Mouse (Mus musculus) embryonic facial prominence, embryonic 12.5 days (tissue): Measurements from ENCODE around the gene Ankrd33b. TPM values are rescaled to one million over a fixed set of nuclear protein-coding genes. Genes with fewer than 3 reads are reported as not detected.
A peak's percentile ranks its signal among the peaks of the same experiment; 100 is the strongest.

Experiments used
- ATAC-seq: fragments of 200-750 bp; cut with Nextera tagmentation; 2 replicates; pipeline ENCODE4 v1.8.0; 2017; ENCODE audit not compliant: insufficient number of reproducible peaks, insufficient read depth, low FRiP score, low TSS enrichment
- H3K27ac ChIP-seq: fragments of 300-500 bp; sonication (generic); 2 replicates; pipeline ENCODE4 v1.5.1; 2016; ENCODE audit warnings: mild to moderate bottlenecking
- H3K27me3 ChIP-seq: fragments of 300-500 bp; sonication (generic); 2 replicates; pipeline ENCODE4 v1.6.1; 2016; ENCODE audit warnings: mild to moderate bottlenecking, moderate library complexity
- H3K36me3 ChIP-seq: fragments of 300-500 bp; sonication (generic); 2 replicates; pipeline ENCODE4 v1.6.1; 2016; ENCODE audit warnings: mild to moderate bottlenecking
- H3K4me1 ChIP-seq: fragments of 300-500 bp; sonication (generic); 2 replicates; pipeline ENCODE4 v1.6.1; 2016
- H3K4me2 ChIP-seq: fragments of 300-500 bp; sonication (generic); replicated peaks from 2 replicates; pipeline ENCODE4 v1.6.1; 2016; ENCODE audit warnings: mild to moderate bottlenecking, moderate library complexity
- H3K4me3 ChIP-seq: fragments of 300-500 bp; sonication (generic); 2 replicates; pipeline ENCODE4 v1.5.1; 2016; ENCODE audit warnings: mild to moderate bottlenecking
- H3K9ac ChIP-seq: fragments of 300-500 bp; sonication (generic); 2 replicates; pipeline ENCODE4 v1.6.1; 2016; ENCODE audit warnings: mild to moderate bottlenecking, moderate library complexity
- H3K9me3 ChIP-seq: fragments of 300-500 bp; sonication (generic); 2 replicates; pipeline ENCODE4 v1.6.1; 2016; ENCODE audit warnings: mild to moderate bottlenecking, moderate library complexity
- WGBS: fragments of 180-500 bp; shearing (Covaris S2); methylation state at CpG from one replicate; pipeline ENCODE4 v1.1.7; 2016; 5-methylcytosine and 5-hydroxymethylcytosine counted together
- polyA plus RNA-seq: library from polyadenylated mRNA; unstranded; fragments of >200 nt; fragmentation: Nextera tagmentation; extraction: Ambion mirVana; gene quantifications from 2 replicates; pipeline ENCODE4 v1.2.1, GENCODE M21; 2016

Ankrd33b gene
- polyA plus RNA-seq, 1 experiment from 2014 or later: 0.55 TPM

DNA sequence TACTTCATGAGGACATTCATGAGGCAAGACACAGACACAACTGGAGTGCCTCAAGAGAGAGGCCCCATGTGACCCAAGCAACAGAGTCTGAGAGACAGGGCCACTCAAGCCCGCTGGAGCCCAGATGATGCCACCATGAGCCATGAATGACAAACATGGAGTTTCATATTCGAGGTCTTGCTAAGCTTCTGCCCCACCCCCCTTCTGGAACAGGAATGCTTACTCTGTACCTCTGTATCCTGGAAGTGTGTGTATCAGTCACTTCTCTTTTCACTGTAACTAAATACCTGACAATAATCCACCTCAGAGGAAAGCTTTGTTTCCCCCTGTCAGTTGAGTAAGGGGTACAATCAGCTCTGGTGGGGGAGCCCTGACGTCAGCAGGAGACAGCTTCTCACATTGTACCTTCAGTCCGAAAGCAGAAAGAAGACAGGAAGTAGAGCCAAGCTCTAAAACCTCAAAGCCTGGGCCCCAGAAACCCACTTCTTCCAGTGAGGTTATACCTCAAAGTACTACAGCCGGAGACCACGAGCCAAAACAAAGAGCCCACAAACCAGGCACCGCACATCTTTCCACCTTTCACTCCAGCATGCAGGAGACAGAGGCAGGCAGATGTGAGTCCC lies 34.9 kb downstream of the Ankrd33b start:
- Histone ChIP-seq H3K36me3 (no peaks in the 10 kb centered on the region), H3K27ac (no peak overlapping the region), H3K4me3 (no peak overlapping the region), H3K4me2 (no peak overlapping the region), H3K9ac (no peak overlapping the region), H3K9me3 (no peaks in the 10 kb centered on the region), H3K27me3 (no peaks in the 10 kb centered on the region; the same call in 1 of the 2 replicates), H3K4me1 (no peaks in the 10 kb centered on the region)
- ATAC-seq: no peak
- 78% methylated on average over 7 of the region's 7 CpGs for WGBS

DNA sequence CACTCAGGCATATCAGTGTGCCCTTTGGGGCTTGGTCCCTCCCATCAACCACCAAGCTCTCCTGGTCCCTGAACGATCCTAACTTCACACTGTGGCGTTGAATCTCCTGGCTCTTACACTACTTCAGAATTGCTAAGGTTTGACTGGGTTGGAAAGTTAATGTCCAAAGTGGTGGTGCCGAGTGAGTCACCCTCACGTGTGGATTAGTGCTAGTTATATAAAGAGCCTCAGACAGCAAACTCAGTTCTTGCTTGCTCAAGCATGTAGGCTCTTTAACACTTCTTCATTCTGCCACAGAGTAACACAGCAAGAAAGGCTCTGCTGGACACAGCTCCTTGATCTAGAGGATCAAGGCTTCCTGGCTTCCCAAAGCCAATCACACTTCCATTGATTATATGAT lies 35.8 kb downstream of the Ankrd33b start:
- Histone ChIP-seq H3K9ac (no peak overlapping the region), H3K36me3 (no peaks in the 10 kb centered on the region), H3K27me3 (no peaks in the 10 kb centered on the region; the same call in 1 of the 2 replicates), H3K4me1 (no peaks in the 10 kb centered on the region), H3K4me2 (no peak overlapping the region), H3K9me3 (no peaks in the 10 kb centered on the region), H3K4me3 (no peak overlapping the region), H3K27ac (no peak overlapping the region)
- 76% methylated on average over 4 of the region's 4 CpGs for WGBS
- ATAC-seq: no peak

DNA sequence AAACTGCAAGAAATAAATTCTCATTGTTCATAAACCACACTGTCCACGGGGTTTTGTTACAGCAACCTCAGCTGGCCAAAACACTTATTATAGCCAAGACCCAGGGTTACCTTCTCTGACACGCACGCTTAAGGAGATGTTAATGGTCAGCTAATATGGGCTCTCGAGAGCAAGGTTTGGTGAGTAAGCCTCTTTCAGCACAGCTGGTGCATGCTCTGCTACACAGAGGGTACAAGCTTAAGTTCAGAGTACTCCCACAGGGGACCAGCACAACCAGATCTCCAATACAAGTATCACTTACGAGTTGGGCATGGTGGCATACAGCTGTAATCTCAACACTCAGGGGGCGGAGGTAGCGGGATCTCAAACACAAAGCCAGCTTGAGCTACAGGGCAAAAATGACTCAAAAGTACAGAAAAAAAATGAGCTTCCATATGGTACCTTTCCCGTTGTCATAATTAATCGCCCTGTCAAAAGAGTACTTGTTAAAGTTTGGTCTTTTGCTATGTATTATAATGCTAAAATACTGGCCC lies 39.4 kb downstream of the Ankrd33b start:
- 85% methylated on average over 9 of the region's 9 CpGs for WGBS
- Histone ChIP-seq H3K36me3 (no peaks in the 10 kb centered on the region), H3K4me2 (no peak overlapping the region), H3K27ac (no peak overlapping the region), H3K4me3 (no peak overlapping the region), H3K27me3 (no peaks in the 10 kb centered on the region), H3K9me3 (no peaks in the 10 kb centered on the region), H3K9ac (no peak overlapping the region), H3K4me1 (no peaks in the 10 kb centered on the region)
- no peak for ATAC-seq

GRCm38 (mm10) chr15:31325660-31326354 lies 41.7 kb downstream of the Ankrd33b start:
- Histone ChIP-seq H3K9me3 (no peaks in the 10 kb centered on the region), H3K27ac (no peak overlapping the region), H3K27me3 (no peaks in the 10 kb centered on the region), H3K9ac (no peak overlapping the region), H3K4me3 (no peak overlapping the region), H3K36me3 (no peaks in the 10 kb centered on the region), H3K4me1 (no peaks in the 10 kb centered on the region), H3K4me2 (no peak overlapping the region)
- ATAC-seq: no peak
- 85% methylated on average over 12 of the region's 12 CpGs for WGBS

DNA sequence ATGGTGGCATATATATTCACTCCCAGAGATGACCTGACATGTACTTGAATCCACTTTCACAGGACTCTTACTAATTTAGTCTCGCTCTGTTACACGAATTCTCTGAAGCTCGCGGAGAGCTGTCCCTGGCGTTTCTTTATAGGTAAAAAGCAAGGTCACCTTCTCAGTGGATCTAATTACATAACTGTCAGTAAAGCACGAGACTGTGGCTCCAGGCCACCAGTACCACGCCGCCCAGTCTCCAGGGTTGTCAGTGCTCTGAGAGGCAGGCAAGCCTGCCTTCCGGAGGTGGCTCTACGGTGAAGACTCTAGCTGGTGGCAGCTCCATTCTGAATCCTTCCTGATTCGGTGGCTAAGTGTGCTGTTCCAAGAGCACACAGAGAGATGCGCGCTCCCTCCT lies 43.0 kb downstream of the Ankrd33b start:
- Histone ChIP-seq H3K9me3 (no peaks in the 10 kb centered on the region), H3K9ac (no peak overlapping the region), H3K4me1 (no peaks in the 10 kb centered on the region), H3K27me3 (no peaks in the 10 kb centered on the region), H3K36me3 (no peaks in the 10 kb centered on the region), H3K4me3 (no peak overlapping the region), H3K4me2 (no peak overlapping the region), H3K27ac (no peak overlapping the region)
- no peak for ATAC-seq
- 74% methylated on average over 13 of the region's 13 CpGs for WGBS

DNA sequence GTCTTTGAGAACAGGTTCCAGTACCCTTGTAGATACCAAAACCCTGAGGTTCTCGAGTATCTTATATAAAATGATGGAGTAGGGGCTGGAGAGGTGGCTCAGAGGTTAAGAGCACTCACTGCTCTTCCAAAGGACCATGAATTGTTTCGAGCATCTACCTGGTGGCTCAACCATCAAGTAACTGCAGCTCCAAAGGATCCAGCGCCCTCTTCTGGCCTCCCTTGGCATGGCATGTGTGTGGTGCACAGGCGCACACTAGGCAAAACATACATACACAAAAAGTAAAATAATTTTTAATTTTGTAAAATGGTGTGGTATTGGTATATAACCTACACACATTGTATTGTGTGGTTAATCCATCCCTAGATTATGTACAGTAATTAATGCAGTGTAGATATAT lies 43.8 kb downstream of the Ankrd33b start:
- Histone ChIP-seq H3K4me1 (peaks cover 2% of the 10 kb centered on the region), H3K27me3 (no peaks in the 10 kb centered on the region), H3K36me3 (no peaks in the 10 kb centered on the region), H3K9me3 (no peaks in the 10 kb centered on the region), H3K4me2 (no peak overlapping the region), H3K27ac (no peak overlapping the region), H3K4me3 (no peak overlapping the region), H3K9ac (no peak overlapping the region)
- WGBS: 75% methylated on average over 4 of the region's 4 CpGs
- ATAC-seq: no peak

GRCm38 (mm10) chr15:31320598-31321377 lies 46.7 kb downstream of the Ankrd33b start:
- 64% methylated on average over 12 of the region's 12 CpGs for WGBS

GRCm38 (mm10) chr15:31319046-31319445 lies 48.5 kb downstream of the Ankrd33b start:
- no peak for ATAC-seq
- Histone ChIP-seq H3K4me1 (peaks cover 14% of the 10 kb centered on the region), H3K9ac (no peak overlapping the region), H3K36me3 (no peaks in the 10 kb centered on the region), H3K4me2 (no peak overlapping the region), H3K9me3 (no peaks in the 10 kb centered on the region), H3K4me3 (no peak overlapping the region), H3K27ac (peak overlapping the region; percentile 37; the same call in 1 of the 2 replicates), H3K27me3 (no peaks in the 10 kb centered on the region)
- WGBS: 59% methylated on average over 4 of the region's 4 CpGs

More at GRCm38 (mm10) chr15:31320598-31321377, 46.7 kb downstream of the Ankrd33b start:
- no peaks in the 10 kb centered on the region for H3K36me3 ChIP-seq
- H3K4me1 ChIP-seq: peaks cover 14% of the 10 kb centered on the region
- H3K27ac ChIP-seq: no peak overlapping the region
- no peaks in the 10 kb centered on the region for H3K9me3 ChIP-seq
- H3K9ac ChIP-seq: no peak overlapping the region
- ATAC-seq: no peak
- H3K27me3 ChIP-seq: no peaks in the 10 kb centered on the region
- H3K4me3 ChIP-seq: no peak overlapping the region
- H3K4me2 ChIP-seq: no peak overlapping the region

DNA sequence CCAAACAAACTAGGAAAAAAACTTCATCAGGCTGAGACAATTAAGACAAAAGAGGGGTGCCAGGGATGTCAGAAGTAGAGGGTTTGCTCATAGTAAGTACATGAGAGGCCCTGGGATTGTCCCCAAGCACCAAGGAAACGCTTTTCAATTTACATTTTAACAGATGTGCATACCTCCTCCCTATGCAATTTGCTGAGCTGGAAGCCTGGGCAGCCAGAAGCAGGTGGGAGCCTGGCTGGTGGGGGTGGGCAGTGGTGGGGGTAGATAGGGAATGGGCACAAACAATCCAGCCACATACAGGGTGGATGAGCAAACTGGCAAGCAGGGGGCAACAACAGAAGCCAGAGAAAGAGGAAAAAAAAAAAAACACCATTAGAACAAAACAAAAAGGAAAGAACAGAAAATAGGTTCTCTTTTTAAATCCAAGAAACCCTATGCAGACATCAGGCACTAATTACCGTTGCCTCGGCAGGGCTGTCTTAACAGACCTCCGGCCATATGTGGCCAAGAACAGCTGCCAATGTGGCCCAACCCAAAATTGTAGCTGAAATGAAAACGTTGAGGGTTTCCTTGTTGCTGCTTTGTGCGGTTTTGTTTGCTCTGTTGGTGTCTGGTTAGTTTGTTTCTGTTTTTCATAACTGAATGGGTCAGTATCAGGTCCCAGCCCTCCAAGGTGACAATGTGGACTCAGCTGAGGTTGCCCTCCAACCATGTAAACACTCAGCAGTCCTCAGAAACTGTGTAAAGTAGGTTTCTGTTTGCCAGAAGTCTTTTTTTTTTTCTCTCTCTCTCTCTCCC lies 49.2 kb downstream of the Ankrd33b start:
- no peaks in the 10 kb centered on the region for H3K9me3 ChIP-seq
- no peak overlapping the region for H3K9ac ChIP-seq
- ATAC-seq: no peak
- H3K4me2 ChIP-seq: no peak overlapping the region
- H3K27ac ChIP-seq: peak overlapping the region; percentile 69
- no peak overlapping the region for H3K4me3 ChIP-seq
- no peaks in the 10 kb centered on the region for H3K36me3 ChIP-seq
- H3K4me1 ChIP-seq: peaks cover 14% of the 10 kb centered on the region
- H3K27me3 ChIP-seq: no peaks in the 10 kb centered on the region
- 16% methylated on average over 6 of the region's 6 CpGs for WGBS

DNA sequence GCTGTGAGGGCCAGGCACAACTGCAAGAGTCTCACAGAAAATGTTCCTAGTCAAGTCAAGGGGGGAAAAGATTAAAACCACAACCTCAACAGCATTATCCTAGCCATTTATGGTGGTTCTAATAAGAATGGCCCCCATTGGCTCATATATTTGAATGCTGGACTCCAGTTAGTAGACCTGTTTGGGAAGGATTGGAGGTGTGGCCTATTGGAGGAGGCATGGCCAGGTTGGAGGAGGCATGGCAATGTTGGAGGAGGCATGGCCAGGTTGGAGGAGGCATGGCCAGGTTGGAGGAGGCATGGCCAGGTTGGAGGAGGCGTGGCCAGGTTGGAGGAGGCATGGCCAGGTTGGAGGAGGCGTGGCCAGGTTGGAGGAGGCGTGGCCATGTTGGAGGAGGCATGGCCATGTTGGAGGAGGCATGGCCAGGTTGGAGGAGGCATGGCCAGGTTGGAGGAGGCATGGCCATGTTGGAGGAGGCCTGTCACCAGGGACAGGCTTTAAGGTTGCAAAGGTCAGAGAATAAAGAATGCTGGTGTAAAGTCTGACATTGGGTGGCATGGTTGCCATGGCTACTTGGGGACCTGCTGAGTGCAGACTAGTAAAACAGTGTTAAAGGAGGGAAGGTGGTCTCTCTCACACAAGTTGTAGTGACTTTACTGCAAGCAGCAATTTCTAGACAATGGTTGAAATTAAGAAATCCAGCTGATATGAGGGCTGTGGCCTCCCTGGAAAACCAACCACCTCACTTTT lies 50.3 kb downstream of the Ankrd33b start:
- no peaks in the 10 kb centered on the region for H3K9me3 ChIP-seq
- no peak for ATAC-seq
- H3K36me3 ChIP-seq: no peaks in the 10 kb centered on the region
- no peak overlapping the region for H3K4me3 ChIP-seq
- H3K4me1 ChIP-seq: peaks cover 14% of the 10 kb centered on the region
- 93% methylated on average over 3 of the region's 3 CpGs for WGBS
- no peaks in the 10 kb centered on the region for H3K27me3 ChIP-seq
- no peak overlapping the region for H3K4me2 ChIP-seq
- peak overlapping the region; percentile 69 for H3K27ac ChIP-seq
- no peak overlapping the region for H3K9ac ChIP-seq
